Mouse (Mus musculus): ENCODE measurements at regions not wholly inside any gene's neighbourhood (a gene's known extent, or its start where the extent isn't known, plus 50 kb on each side); places are given as distances from the start of the nearest gene placed in this dataset.
A peak's percentile ranks its signal among the peaks of the same experiment; 100 is the strongest.

DNA sequence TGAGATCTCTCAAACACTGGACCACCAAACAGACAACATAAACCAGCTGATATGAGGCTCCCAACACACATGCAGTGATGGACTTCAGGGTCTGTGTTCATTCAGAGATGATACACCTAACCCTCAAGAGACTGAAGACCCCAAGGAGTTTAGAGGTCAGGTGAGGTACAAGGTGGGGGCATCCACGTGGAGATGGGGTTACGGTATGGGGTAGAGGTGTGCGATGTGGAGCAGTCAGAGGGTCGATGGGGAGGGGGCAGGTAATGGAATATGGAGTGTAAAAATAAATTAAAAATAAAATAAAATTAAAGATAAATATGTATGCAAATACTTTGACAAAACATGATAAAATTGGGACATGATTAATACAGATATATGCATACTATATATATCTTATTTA lies 467.8 kb downstream of the Slitrk5 start:
- H3K27ac ChIP-seq (ENCODE audit: low read depth, low read length), result no peak overlapping the region
- H3K4me1 ChIP-seq (replicated peaks; ENCODE audit: control insufficient read depth, insufficient read depth, low read length), result no peaks in the 10 kb centered on the region
- H3K4me3 ChIP-seq (ENCODE audit: low read depth, low read length), result no peak overlapping the region
- H3K27me3 ChIP-seq (ENCODE audit: control insufficient read depth, insufficient read depth, low read length), result no peaks in the 10 kb centered on the region
- H3K9me3 ChIP-seq (ENCODE audit: control insufficient read depth, low read length), result no peaks in the 10 kb centered on the region
- ATAC-seq (replicated peaks; ENCODE audit: low FRiP score) (0 out of 2 replicates have a peak, but pooled peaks have one; percentile 44), DNase-seq (ENCODE audit: low spot score) (no peak)
- 85% methylated on average over 4 of the region's 4 CpGs for WGBS
- H3K36me3 ChIP-seq (ENCODE audit: control insufficient read depth, insufficient read depth, low read length), result no peaks in the 10 kb centered on the region
- H3K4me2 ChIP-seq (ENCODE audit: low read depth, low read length, severe bottlenecking), result no peak overlapping the region
- H3K9ac ChIP-seq (ENCODE audit: low read length), result no peak overlapping the region

DNA sequence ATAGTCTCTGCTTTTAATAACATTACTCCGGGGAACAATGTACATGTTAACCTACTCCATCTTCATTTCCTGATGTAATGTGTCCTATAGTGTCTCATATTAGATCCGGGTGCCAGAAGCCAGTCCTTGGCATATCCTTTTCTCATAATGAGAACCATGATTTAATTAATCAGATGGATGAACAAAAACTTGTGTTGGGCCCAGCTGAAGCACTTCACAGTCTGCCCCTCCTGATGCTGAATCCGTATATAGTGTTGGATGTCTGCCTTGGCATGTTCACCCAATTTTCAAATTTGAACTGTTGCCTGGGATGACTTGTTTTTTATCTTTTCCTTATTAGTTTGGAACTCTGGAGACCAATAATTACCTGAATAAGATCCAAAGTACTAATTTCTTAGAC lies 479.1 kb downstream of the Slitrk5 start:
- DNase-seq (ENCODE audit: low spot score), result no peak
- no peaks in the 10 kb centered on the region for H3K27me3 ChIP-seq (ENCODE audit: control insufficient read depth, insufficient read depth, low read length)
- no peak for ATAC-seq (replicated peaks; ENCODE audit: low FRiP score)
- no peak overlapping the region for H3K4me3 ChIP-seq (ENCODE audit: low read depth, low read length)
- H3K4me1 ChIP-seq (replicated peaks; ENCODE audit: control insufficient read depth, insufficient read depth, low read length), result no peaks in the 10 kb centered on the region
- no peak overlapping the region for H3K27ac ChIP-seq (ENCODE audit: low read depth, low read length)
- H3K4me2 ChIP-seq (ENCODE audit: low read depth, low read length, severe bottlenecking), result no peak overlapping the region
- H3K9ac ChIP-seq (ENCODE audit: low read length), result no peak overlapping the region
- no peaks in the 10 kb centered on the region for H3K36me3 ChIP-seq (ENCODE audit: control insufficient read depth, insufficient read depth, low read length)
- H3K9me3 ChIP-seq (ENCODE audit: control insufficient read depth, low read length), result no peaks in the 10 kb centered on the region
- WGBS, result 86% methylated on average over 3 of the region's 3 CpGs

Measured in forebrain, embryonic 11.5 days (tissue).